ENCODE assay signal across 35 mouse cellular contexts in genomic region chr4:123859379-123859778, GRCm38 (mm10). TPM values are rescaled to one million over a fixed set of nuclear protein-coding genes. Genes with fewer than 3 reads are reported as not detected.
"Had no signal": no experiment of that assay in that cellular context is flagged by ENCODE, and none has a peak within 500 bp of the region (broad histone marks: within the 10 kb centered on the region; RNA-seq: fewer than 3 reads in every experiment).

4933427I04Rik (plus strand) TSS chr4:123859679.

- H3K9me3 ChIP-seq: limb, embryonic 10.5 days; limb, embryonic 12.5 days; limb, embryonic 13.5 days; limb, embryonic 15.5 days; liver, embryonic 12.5 days; liver, embryonic 13.5 days; liver, embryonic 15.5 days; lung, embryonic 15.5 days; midbrain, embryonic 10.5 days; midbrain, embryonic 12.5 days; midbrain, embryonic 13.5 days; midbrain, embryonic 15.5 days had no signal

- ATAC-seq: liver, embryonic 12.5 days; liver, postnatal 0 days; lung, postnatal 0 days; midbrain, embryonic 13.5 days; midbrain, embryonic 15.5 days; midbrain, embryonic 16.5 days had no signal

- H3K4me2 ChIP-seq: limb, embryonic 12.5 days; limb, embryonic 13.5 days; limb, embryonic 15.5 days; liver, embryonic 11.5 days; liver, embryonic 12.5 days; liver, embryonic 13.5 days; liver, embryonic 15.5 days; lung, embryonic 14.5 days; lung, embryonic 15.5 days; midbrain, embryonic 11.5 days; midbrain, embryonic 12.5 days; midbrain, embryonic 13.5 days; midbrain, embryonic 15.5 days had no signal

- H3K9ac ChIP-seq: limb, embryonic 12.5 days; limb, embryonic 13.5 days; limb, embryonic 15.5 days; liver, embryonic 12.5 days; liver, embryonic 13.5 days; liver, embryonic 14.5 days; liver, embryonic 15.5 days; liver, postnatal 0 days; lung, embryonic 14.5 days; lung, embryonic 15.5 days; midbrain, embryonic 12.5 days; midbrain, embryonic 13.5 days; midbrain, embryonic 15.5 days had no signal

- DNase-seq: left cerebral cortex, postnatal 4 days; liver; liver, embryonic 13.5 days; liver, postnatal 0 days; lung, adult 18-20 months; lung, adult 2 months; lung, embryonic 14.5 days; lung, postnatal 10 days; lung, postnatal 14 days; lung, postnatal 36 days; lung, postnatal 4 days; midbrain, embryonic 14.5 days had no signal

- H3K4me3 ChIP-seq: limb, embryonic 10.5 days; limb, embryonic 12.5 days; limb, embryonic 13.5 days; limb, embryonic 15.5 days; liver, embryonic 12.5 days; liver, embryonic 13.5 days; liver, embryonic 15.5 days; lung, embryonic 15.5 days; megakaryocyte, embryonic 14.5 days; midbrain, embryonic 10.5 days; midbrain, embryonic 12.5 days; midbrain, embryonic 13.5 days; midbrain, embryonic 15.5 days; myocyte had no signal

- H3K4me1 ChIP-seq: limb, embryonic 10.5 days; limb, embryonic 12.5 days; limb, embryonic 13.5 days; limb, embryonic 15.5 days; liver, embryonic 12.5 days; liver, embryonic 13.5 days; liver, embryonic 15.5 days; lung, embryonic 15.5 days; megakaryocyte, embryonic 14.5 days; midbrain, embryonic 10.5 days; midbrain, embryonic 12.5 days; midbrain, embryonic 13.5 days; midbrain, embryonic 15.5 days had no signal

- H3K36me3 ChIP-seq: limb, embryonic 10.5 days; limb, embryonic 12.5 days; limb, embryonic 13.5 days; limb, embryonic 15.5 days; liver, embryonic 12.5 days; liver, embryonic 13.5 days; liver, embryonic 15.5 days; lung, embryonic 15.5 days; midbrain, embryonic 10.5 days; midbrain, embryonic 12.5 days; midbrain, embryonic 13.5 days; midbrain, embryonic 15.5 days had no signal

- H3K27ac ChIP-seq: limb, embryonic 10.5 days; limb, embryonic 12.5 days; limb, embryonic 13.5 days; limb, embryonic 15.5 days; liver, embryonic 12.5 days; liver, embryonic 13.5 days; liver, embryonic 14.5 days; liver, embryonic 15.5 days; lung, embryonic 15.5 days; macrophage; midbrain, embryonic 10.5 days; midbrain, embryonic 12.5 days; midbrain, embryonic 13.5 days; midbrain, embryonic 15.5 days had no signal

- H3K27me3 ChIP-seq: limb, embryonic 12.5 days; limb, embryonic 13.5 days; limb, embryonic 15.5 days; liver, embryonic 12.5 days; liver, embryonic 13.5 days; liver, embryonic 15.5 days; lung, embryonic 15.5 days; megakaryocyte, embryonic 14.5 days; midbrain, embryonic 12.5 days; midbrain, embryonic 13.5 days; midbrain, embryonic 15.5 days had no signal

RNA-seq across cellular contexts. Expression of gene 4933427I04Rik, which starts in this region (rescaled TPM):
- polyA plus RNA-seq: limb, embryonic 10.5 days; limb, embryonic 11.5 days; limb, embryonic 12.5 days; liver, adult 2 months; liver, embryonic 12.5 days; liver, embryonic 13.5 days; liver, embryonic 14.5 days; liver, embryonic 16.5 days; liver, postnatal 0 days; lung, adult 2 months; lung, embryonic 14.5 days; lung, embryonic 15.5 days; lung, embryonic 16.5 days; lung, postnatal 0 days; macrophage; midbrain, embryonic 10.5 days; midbrain, embryonic 12.5 days; myocyte had no signal
